Mouse (Mus musculus) c-Kit-positive CD71-positive TER-119-negative erythroid progenitor cells, embryonic 14.5 days (primary cell): ENCODE measurements around the gene Wdr74.
"Not testable (repeated sequence)": the region's sequence is repeated elsewhere in the genome, so short reads cannot be mapped to it uniquely, and the experiment has no call there.

ENCODE experiments used
- DNase-seq: peaks from one replicate; pipeline ENCODE4 v3.0.0-alpha.2; 2013; ENCODE audit warnings: low read depth

Wdr74 gene

DNA sequence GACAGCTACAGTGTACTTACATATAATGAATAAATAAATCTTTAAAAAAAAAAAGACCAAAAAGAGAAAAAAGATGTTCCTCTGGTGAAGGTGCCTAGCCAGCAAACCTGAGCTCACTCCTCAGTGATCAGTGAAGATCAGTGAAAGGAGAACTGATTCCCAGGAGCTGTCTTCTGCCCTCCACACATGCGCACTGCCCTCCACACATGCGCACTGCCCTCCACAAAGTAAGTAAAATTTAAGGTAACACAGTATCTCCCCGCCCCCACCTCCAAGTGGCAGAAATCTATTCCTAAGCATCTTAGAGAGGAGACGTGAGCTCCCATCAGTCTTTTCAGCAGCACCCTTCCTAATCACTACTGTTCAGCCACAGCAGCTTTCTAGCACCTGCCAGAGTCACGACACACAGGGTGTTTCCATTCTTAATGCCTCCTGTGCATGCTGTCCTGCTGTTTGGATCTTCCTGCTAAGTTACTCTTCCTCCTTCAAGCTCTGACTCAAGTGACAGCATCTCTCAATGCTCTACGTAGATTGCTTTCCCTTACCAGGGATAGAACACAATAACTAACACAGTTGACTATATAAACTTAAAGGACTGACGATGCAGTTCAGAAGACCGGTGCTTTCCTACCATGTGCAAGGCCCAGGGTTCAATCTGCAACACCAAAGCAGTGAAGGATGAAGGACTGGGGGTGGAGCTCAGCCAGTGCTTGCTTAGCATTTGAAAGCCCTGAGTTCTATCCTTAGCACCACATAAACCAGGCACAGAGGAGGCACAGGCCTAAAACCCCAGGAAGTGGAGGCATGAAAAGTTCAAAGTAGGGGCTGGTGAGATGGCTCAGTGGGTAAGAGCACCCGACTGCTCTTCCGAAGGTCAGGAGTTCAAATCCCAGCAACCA is 19.5 kb upstream of the Wdr74 start:
- DNase-seq = no peak

DNA sequence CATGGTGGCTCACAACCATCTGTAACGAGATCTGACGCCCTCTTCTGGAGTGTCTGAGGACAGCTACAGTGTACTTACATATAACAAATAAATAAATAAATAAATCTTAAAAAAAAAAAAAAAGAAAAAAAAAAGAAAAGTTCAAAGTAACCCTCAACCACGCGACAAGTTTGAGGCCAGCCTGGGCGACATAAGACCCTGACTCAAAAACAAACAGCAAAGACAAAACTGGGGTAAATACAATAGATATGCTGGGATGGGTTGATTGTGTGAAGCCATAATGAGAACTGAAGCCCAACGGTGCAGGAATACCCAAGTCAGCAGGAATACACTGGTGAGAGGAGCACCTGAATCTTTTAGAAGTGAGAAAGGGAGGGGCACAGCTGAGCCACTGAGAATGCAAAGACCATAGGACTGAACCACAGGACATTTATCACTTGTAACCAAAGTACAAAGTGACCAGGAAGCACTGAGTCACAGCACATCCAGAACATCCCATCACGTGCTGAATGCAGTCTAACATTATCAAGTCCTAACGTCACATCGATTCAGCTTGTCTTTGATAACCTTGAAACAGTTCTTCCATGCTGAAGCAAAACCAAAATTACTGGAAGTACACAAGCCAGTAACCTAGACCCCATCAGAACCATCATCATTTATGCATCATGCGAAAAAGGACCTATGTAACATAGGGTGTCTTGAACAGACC is 18.7 kb upstream of the Wdr74 start:
- DNase-seq = no peak

DNA sequence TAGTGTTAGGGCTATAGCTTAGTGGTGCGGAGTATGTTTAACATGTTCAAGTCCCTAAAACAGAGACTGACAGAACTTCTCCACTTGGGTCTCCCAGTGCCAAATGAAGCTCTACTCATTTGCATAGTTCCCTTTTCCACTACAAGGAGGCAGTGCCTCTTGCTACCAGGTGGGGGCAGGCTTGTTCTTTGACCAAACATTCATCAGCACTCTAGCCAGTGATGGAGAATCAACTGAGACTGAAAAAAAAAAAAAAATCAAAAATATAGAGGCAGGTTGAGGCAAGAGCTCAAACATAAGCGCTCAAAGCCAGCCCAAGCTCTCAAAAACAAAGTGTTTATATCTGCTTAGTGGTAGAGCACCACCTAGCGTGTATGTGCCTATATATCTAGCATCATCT is 17.3 kb upstream of the Wdr74 start:
- no peak for DNase-seq

DNA sequence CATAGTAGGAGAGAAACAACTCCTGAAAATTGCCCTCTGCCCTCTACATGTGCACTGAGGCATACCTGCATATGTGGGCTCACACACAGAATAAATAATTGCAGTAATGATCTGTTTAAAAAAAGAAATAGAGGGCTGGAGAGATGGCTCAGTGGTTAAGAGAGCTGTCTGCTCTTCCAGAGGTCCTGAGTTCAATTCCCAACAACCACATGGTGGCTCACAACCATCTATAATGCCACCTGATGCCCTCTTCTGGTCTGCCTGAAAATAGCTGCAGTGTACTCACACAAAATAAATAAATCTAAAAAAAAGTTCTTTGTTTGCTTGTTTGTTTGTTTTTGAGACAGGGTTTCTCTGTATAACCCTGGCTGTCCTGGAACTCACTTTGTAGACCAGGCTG is 16.6 kb upstream of the Wdr74 start:
- DNase-seq = not testable (repeated sequence)

DNA sequence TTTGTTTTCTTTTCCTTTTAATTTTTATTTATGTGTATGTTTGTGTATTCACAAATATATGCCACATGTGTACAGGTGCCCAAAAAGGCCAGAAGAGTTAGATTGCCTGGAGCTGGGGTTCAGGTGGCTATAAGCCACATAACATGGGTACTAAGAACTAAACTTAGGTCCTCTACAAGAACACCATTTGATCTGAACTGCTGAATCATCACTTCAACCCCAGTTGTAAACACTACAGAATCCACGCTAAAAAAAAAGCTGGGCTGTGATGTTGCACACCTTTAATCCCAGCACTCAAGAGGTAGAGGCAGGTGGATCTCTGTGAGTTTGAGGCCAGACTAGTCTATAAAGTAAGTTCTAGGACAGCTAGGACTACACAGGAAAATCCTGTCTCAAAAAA is 14.2 kb upstream of the Wdr74 start:
- no peak for DNase-seq

DNA sequence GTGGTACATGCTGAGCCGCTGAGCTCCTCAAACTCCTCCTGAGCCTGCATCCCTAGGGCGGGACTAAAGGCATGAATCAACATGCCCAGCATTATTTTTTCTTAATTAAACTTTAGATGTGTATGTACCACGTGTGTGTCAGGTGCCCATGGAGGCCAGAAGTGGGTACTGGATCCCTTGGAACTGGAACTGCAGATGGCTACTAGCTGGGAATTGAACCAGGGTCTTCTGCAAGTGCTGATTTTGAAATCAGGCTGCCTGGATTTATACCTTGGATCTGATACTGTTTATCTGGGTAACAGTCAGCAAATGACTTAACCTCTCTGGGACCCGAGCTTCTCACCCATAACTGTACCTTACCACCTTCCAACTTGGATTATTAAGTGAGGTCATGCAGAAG is 13.6 kb upstream of the Wdr74 start:
- DNase-seq = no peak

DNA sequence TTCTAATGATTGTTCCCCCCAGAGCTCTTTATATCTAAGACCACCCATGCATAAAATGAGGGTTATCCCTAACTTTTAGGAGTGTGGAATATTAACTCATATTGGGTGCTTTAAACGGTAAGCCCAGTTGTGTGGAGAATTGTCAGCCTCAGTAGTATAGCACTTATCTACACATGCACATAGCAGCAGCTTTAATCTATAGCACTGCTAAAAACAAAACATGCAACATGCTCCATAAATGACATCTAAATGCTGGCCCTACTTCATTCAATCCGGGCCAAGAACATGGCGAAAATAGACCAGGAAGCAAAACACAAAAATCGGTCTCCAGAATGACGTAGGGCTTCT is 13.1 kb upstream of the Wdr74 start:
- no peak for DNase-seq

DNA sequence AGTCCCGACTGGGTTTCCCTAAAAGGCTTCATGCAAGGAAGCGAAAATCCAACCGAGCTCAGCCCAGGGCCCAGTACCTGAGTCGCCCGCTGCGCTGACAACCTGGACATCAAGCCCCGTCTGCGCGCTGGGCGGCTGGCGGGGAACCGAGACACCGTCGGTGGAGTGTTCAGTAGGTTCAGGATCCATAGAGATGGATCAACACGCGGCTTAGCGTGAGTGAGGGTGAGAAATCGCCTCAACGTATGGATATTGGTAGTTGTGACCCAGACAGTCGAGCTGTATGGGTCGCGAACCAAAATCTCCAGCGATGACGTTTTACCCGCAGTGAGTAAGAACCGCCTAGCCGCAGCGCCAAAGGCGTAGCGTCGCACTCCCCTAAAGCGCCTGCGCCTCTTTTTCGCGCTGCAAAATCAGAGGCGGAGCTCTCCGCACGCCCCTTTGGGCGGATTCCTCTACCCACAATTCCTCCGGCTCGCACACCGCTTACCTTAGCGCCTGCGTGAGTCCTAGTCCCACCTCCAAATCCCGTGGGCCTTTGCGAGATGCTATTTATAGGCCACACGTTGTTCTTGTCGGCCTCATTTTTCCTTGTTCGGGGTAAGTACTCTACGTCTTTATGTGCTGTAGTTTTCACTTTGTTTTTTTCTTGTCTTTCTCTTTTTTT is 12.6 kb upstream of the Wdr74 start, which contains the start of gene Slc3a2:
Gene Slc3a2, minus strand, starts transcription at position 463 of the 667 bp plus-strand sequence.
- DNase-seq = peak; percentile 96

DNA sequence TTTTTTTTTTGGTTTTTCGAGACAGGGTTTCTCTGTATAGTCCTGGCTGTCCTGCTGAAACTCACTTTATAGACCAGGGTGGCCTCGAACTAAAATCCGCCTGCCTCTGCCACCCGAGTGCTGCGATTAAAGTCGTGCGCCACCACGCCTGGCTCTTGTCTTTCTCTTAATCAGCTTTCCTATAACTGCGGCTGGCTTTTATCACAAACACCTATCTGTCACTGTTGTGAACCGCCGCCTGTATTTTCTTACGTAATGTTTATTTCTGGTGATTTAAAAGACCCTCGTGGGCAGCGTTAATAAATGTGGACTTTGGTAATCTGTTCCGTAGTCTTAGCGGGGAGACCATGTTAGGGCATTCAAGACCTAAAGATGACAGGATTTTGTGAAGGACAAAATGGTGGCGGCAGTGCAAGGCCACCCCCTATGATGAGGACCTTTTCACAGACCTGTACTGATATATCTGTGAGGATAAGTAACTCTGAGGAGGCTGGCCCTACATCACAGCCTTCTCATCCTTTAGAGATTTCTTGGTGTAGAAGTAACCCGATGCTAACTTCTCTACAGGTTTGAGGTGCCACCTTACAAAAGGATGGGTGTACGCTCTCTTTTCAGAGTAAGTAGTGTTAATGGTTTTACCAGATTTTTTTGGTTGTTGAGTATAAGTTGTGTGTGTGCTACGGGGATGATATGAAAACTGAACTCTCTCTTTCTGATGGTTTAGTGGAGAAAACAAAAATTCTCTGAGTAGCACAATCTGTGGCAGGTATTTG is 11.9 kb upstream of the Wdr74 start:
- DNase-seq = no peak

DNA sequence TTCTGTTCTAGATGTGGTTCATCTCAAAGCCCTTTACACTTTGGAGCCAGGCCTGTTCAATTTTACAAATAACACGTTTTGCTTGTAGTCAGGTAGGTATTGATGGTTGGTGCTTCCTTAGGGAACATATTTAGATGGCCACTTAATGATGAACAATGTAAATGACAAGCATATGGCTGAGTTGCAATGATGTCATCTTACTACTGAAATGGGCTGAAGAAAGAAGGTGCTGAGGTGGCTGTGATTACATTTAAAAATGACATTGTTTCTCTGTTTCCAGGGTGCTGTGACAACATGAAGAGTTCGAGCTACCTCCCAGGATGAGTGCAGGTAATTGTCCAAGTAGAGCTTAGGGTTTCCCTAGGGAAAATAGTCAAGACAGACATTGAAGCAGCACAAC is 11.2 kb upstream of the Wdr74 start:
- DNase-seq = no peak

DNA sequence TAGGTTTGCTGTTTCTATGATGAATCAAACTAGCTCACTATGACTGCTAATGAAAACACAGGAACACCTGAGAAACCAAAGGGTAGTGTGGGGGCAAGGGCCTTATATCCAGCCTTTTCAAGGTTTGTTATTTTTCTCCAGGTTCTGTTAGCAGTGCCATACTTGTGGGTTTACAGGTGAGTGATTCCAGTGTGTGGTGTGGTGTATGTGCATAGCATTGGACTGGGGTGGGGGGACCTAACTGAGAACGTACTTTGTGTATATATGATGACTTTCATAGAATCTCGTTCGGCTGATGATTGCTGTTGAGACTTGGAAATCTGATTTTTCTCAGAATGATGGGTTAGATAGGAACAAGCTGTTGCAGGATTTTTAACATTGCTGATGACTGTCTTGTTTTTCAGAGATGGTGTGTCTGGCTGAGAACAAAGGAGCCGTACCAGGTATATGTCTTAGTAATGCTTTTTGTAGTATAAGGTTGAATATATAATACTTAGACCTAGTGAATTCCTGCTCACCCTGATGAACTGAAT is 10.5 kb upstream of the Wdr74 start:
- no peak for DNase-seq

DNA sequence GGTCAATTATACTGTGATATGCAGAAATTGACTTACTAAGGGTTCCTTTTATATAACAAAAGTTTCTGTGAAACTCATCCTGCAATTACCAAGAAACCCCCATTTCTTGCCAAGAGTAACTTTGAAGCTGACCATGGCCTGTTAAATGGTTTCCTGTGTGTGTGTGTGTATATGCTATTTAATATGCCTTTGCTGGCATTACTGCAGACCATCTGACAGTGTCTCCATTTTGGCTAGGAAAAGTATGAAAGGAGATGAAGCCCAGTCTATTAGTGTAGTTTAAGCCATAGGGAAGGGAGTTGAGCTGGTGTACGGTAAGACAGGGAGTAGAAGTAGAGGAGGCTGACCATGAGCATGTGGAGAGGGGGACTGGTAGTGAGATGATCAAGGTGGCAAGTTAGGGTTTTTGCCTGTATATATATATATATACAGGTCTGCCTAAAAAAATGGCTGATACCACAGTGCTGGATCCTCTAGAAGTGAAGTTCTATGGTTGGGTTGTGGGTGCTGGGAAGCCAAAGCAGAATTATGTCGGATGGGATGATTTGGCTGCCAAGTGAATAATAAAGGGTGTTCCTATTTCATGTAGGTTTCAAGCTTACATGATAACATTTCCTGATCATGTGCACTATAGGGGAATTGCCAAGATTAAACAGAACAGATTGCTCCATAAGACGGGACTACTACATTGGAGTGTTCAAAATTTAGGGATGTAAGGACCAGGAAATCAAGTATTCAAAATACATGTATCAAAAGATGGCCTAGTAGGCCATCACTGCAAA is 8.8 kb upstream of the Wdr74 start:
- no peak for DNase-seq

DNA sequence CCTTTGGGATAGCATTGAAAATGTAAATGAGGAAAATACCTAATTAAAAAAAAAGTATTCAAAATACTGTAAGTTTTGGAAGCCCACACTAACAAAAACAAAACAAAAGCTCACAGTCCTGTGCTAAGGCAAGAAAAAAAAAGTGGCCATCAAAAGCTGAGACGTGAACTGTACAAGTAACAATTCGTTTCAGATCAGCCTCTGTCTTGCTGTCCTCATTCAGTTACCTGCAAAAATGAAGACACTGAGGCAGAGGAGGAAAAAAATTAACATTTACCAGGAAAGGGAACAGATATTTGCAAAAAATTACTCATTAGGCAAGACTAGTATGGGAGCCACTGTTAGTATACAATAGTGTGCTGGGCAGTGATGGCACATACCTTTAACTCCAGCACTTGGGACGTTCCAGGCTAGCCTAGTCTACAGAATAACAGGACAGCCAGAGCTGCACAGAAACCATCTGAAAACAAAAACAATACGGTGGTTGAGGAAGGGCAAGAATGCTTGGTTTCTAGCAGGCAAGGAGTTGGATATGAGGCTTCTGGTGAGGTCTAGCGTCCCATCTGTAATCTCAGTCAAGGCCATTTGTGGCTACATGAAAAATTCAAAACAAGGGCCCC is 8.0 kb upstream of the Wdr74 start:
- no peak for DNase-seq

DNA sequence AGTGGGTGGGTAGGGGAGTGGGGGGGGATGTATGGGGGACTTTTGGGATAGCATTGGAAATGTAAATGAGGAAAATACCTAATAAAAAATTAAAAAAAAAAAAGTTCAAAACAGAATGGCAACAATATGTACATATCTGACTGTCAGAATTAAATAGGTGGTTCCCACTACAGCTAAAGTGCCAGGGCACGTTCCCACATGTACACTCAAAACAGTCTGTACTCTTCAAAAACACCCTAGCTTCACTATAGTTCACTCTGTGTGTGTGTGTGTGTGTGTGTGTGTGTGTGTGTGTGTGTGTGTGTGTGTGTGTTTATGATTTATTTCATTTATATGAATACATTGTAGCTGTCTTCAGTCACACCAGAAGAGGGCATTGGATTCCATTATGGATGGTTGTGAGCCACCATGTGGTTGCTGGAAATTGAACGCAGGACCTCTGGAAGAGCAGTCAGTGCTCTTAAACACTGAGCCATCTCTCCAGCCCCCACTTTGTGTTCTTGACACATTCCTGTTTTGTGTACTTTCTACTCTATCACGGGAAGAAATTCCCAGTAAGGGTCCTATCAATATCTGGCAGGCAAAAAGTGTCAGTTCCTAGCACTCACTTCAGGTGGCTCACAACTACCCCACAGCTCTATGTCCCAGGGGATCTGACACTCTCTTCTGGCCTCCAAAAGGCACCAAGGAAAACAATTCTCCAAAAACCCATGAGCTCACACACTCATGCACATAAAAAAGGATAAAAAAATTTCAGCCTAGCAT is 7.1 kb upstream of the Wdr74 start:
- DNase-seq = not testable (repeated sequence)

DNA sequence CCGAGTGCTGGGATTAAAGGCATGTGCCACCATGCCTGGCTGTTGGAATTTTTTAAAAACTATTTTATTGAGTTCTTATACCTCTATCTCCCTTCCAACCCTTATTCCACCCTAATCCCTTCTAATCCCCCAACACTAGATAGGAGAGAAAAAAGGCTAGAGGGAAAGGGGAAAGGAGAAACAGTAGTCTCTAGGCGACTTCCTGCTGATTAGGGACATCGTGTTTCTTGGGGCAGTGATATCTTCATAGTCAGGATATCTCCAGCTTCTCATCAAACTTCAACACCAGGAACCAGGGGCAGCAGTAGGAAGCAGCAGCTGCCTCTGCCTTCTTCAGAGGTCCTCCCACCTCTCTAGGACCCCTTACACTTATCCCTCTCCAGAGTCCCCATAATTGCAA is 1.3 kb upstream of the Wdr74 start:
- no peak for DNase-seq

DNA sequence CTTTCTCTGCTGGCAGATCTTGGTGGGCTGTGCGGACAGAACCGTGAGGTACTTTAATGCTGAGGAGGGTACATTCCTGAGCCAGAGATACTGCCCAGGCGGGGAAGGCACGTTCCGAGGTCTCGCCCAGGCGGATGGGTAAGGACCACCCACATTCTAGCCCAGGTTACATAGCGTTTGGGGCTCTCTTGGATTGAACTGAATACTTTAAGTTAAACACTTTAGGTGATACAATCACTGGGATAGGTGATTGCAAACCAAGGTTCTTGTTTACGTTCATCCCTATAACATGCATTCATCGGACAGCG is 487 bp downstream of the Wdr74 start:
- DNase-seq = no peak

DNA sequence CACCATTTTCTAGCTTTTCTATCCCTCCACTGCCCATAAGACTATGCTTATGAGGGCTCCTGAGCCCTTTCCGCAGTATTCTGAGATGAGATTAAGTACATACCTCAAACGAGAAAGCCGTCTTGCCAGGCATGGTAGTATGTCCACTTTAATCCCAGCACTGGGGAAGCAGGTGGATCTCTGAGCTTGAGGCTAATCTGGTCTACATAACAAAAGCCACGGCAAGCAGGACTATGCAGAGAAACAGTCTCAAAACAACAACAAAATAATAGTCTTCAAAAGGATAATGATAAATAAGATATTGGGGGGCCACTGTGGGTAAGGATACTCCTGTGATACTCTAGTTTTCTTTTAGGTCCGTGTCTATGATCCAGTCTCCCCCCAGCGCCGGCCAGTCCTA is 3.3 kb downstream of the Wdr74 start:
- no peak for DNase-seq

DNA sequence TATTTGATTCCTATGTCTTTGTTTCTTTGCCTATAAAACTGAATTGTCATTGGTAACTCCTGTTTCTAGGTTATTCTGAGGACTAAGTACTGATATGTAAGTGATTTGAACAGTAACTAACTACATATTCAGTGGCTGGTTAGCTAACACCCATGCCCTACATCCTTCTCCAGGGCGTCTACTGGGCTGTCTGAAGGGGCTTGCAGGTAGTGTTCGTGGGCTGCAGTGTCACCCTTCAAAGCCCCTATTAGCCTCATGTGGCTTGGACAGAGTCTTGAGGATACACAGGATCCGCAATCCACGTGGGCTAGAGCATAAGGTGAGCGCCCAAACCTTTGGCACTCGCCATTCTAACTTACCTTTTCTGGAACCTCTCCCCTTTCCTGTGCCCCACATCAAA is 4.0 kb downstream of the Wdr74 start:
- DNase-seq = no peak

DNA sequence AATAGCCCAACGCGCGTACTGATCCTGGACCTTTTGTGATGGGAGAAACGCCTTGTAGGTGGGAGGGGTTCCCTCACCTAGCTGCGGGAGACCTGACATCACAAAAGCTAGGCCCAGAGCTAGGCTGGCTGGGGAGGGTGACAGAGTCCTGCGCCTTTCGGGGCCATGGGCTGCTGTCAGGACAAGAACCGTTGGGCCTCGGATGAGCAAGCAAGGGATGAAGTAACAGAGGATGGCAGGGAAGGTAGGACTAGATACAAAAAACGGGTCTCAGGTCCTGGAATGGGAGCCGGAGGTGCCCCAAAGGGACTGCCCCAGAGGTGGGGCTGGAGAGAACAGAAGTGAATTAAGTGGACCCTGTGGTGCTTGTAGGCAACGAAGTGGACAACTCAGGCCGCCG is 5.0 kb downstream of the Wdr74 start, which contains the start of gene 1700092M07Rik:
Gene 1700092M07Rik, plus strand, starts transcription at position 116 of the 400 bp plus-strand sequence.
- no peak for DNase-seq
